Mouse (Mus musculus) activated CD4-positive, CD25-positive, alpha-beta regulatory T cell, adult 4 months (primary cell): ENCODE data around the gene Trim72. TPM values are rescaled to one million over a fixed set of nuclear protein-coding genes. Genes with fewer than 3 reads are reported as not detected.

Source experiments
- ATAC-seq: one replicate; pipeline ENCODE4 v1.8.0; 2017
- polyA plus RNA-seq, 2 experiments: library from polyadenylated mRNA; unstranded; fragments of 100-300 nt; shearing (Covaris generic); gene quantifications; one replicate each; pipeline ENCODE4 v1.2.1; 2017

Trim72 gene
- polyA plus RNA-seq, 2 experiments from 2014 or later: 0.36 TPM; not detected in 1

DNA sequence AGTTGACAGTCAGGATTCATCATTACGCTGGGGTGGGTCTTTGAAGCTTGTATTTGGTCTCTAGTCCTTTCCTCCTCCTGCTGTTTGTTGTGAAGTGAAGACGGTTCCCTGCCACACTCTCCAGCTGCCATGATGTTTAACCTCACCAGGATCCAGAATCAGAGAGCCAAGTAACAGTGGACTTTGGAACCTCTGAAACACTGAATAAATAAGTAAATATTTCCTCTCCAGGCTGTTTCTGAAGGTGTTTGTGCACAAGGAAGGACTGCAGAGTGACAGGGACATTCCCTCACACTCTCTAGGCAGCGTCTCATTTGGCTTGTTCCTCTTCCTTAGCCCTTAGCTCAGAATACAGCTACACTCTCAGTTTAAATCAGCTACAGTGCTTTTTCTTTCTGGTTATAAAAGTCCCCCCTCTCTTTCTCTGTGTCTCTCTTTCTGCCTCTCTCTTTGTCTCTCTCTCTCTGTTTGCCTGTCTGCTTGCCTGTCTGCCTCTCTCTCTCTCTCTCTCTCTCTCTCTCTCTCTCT is 53.2 kb downstream of the Trim72 start:
- ATAC-seq: no peak

- no peak for ATAC-seq
These were observed 54.1 kb downstream of the Trim72 start for GRCm38 (mm10) chr7:128057860-128058259.

- no peak for ATAC-seq
These were observed 54.8 kb downstream of the Trim72 start for GRCm38 (mm10) chr7:128058576-128058975.

GRCm38 (mm10) chr7:128059091-128059490 is 55.3 kb downstream of the Trim72 start:
- no peak for ATAC-seq

Other genes starting within 250 kb of the Trim72 start
- 10 to 100 TPM; 11.3 to 12.2 TPM for gene Orai3, start 234.1 kb upstream of the Trim72 start, polyA plus RNA-seq
- gene Setd1a, start 227.3 kb upstream of the Trim72 start, polyA plus RNA-seq: 1 to 10 TPM; 6.3 to 7.4 TPM
- not detected for gene Gm49388, start 218.3 kb upstream of the Trim72 start, polyA plus RNA-seq
- 1 to 10 TPM; 5.2 to 5.7 TPM for gene Hsd3b7, start 203.3 kb upstream of the Trim72 start, polyA plus RNA-seq
- gene Stx4a, start 179.7 kb upstream of the Trim72 start, polyA plus RNA-seq: 10 to 100 TPM; 49.3 to 54.6 TPM
- gene Stx1b, start 179.4 kb upstream of the Trim72 start, polyA plus RNA-seq: under 1 TPM in 1 of 2 experiments, not detected in 1; 0.62 TPM
- 10 to 100 TPM; 20.0 to 28.1 TPM for gene Zfp646, start 127.7 kb upstream of the Trim72 start, polyA plus RNA-seq
- 10 to 100 TPM; 10.4 to 11.0 TPM for gene Zfp668, start 127.1 kb upstream of the Trim72 start, polyA plus RNA-seq
- gene Prss53, start 113.0 kb upstream of the Trim72 start, polyA plus RNA-seq: under 1 TPM in 1 of 2 experiments, not detected in 1; 0.22 TPM
- gene Gm21974, start 108.5 kb upstream of the Trim72 start, polyA plus RNA-seq: not detected
- gene Vkorc1, start 108.3 kb upstream of the Trim72 start, polyA plus RNA-seq: 10 to 100 TPM; 20.9 to 31.8 TPM
- 10 to 100 TPM; 62.4 to 77.7 TPM for gene Bckdk, start 99.9 kb upstream of the Trim72 start, polyA plus RNA-seq
- 10 to 100 TPM; 29.9 to 32.1 TPM for gene Kat8, start 91.4 kb upstream of the Trim72 start, polyA plus RNA-seq
- not detected for gene Prss8, start 73.8 kb upstream of the Trim72 start, polyA plus RNA-seq
- 1 to 10 TPM; 2.1 to 3.6 TPM for gene Prss36, start 57.2 kb upstream of the Trim72 start, polyA plus RNA-seq
- gene Fus, start 36.5 kb upstream of the Trim72 start, polyA plus RNA-seq: 10 to 100 TPM; 36.5 to 39.3 TPM
- gene Pycard, start 10.1 kb upstream of the Trim72 start, polyA plus RNA-seq: 100 to 1,000 TPM; 429 to 455 TPM
- under 1 TPM; 0.66 to 0.94 TPM for gene Itgam, start 58.7 kb downstream of the Trim72 start, polyA plus RNA-seq
- gene Gm49368, start 58.7 kb downstream of the Trim72 start, polyA plus RNA-seq: under 1 TPM in 1 of 2 experiments, not detected in 1; 0.08 TPM
- gene Itgax, start 125.6 kb downstream of the Trim72 start, polyA plus RNA-seq: not detected
- gene Itgad, start 150.4 kb downstream of the Trim72 start, polyA plus RNA-seq: under 1 TPM in 1 of 2 experiments, not detected in 1; 0.40 TPM
- gene Cox6a2, start 202.4 kb downstream of the Trim72 start, polyA plus RNA-seq: not detected
- gene Armc5, start 233.4 kb downstream of the Trim72 start, polyA plus RNA-seq: 1 to 10 TPM; 3.9 to 5.6 TPM
- 1 to 10 TPM; 4.0 to 5.8 TPM for gene 9130023H24Rik, start 234.1 kb downstream of the Trim72 start, polyA plus RNA-seq
- gene Tgfb1i1, start 242.9 kb downstream of the Trim72 start, polyA plus RNA-seq: under 1 TPM in 1 of 2 experiments, not detected in 1; 0.59 TPM